ENCODE assay signal across 9 mouse cellular contexts in the genomic region with DNA sequence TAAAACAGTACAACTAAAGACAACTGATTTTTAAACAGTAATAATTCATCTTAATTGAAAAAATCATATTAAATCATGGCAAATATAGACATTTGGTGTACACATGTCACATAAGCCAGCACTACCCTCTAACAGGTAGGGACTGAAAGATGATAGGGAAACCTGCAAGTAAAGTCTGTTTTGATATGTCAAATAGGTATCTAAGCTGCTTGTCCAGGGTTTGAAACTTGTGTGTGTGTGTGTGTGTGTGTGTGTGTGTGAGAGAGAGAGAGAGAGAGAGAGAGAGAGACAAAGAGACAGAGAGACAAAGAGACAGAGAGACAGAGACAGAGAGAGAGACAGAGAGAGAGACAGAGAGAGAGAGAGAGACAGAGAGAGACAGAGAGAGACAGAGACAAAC. TPM values are rescaled to one million over a fixed set of nuclear protein-coding genes. Genes with fewer than 3 reads are reported as not detected.
A peak's percentile ranks its signal among the peaks of the same experiment; 100 is the strongest.
DNase-seq lines count a peak whose midpoint lies in the region; ATAC-seq and TF ChIP-seq lines count a peak whose summit lies in the region.
"Not testable (repeated sequence)": the region's sequence is repeated elsewhere in the genome, so short reads cannot be mapped to it uniquely, and the experiment has no call there.
"Had no signal": no experiment of that assay in that cellular context is flagged by ENCODE, and none has a peak within 500 bp of the region (broad histone marks: within the 10 kb centered on the region; RNA-seq: fewer than 3 reads in every experiment).

No protein-coding gene starts in this region.

- peak overlapping the region; percentile 60 for H3K4me3 ChIP-seq in C2C12 (ENCODE audit: insufficient read depth, poor library complexity, severe bottlenecking)
- H3K4me3 ChIP-seq in embryonic facial prominence, embryonic 11.5 days (ENCODE audit: low read depth, low read length), result peak overlapping the region; percentile 56
- H3K4me3 ChIP-seq in forebrain, embryonic 16.5 days (replicated peaks; ENCODE audit: low read length), result peak overlapping the region; percentile 65
- H3K4me3 ChIP-seq in hindbrain, embryonic 11.5 days (ENCODE audit: low read depth, low read length), result peak overlapping the region; percentile 55
- H3K4me3 ChIP-seq in kidney, embryonic 14.5 days (ENCODE audit: low read length), result peak overlapping the region; percentile 59
- H3K4me3 ChIP-seq in liver, embryonic 11.5 days (ENCODE audit: low read depth, low read length), result peak overlapping the region; percentile 69
- H3K4me3 ChIP-seq in midbrain, embryonic 10.5 days, result peak overlapping the region; percentile 69
- peak overlapping the region; percentile 59 for H3K4me3 ChIP-seq in neural tube, embryonic 15.5 days (replicated peaks)

- not testable (repeated sequence) for H3K9me3 ChIP-seq in embryonic facial prominence, embryonic 11.5 days (replicated peaks; ENCODE audit: control insufficient read depth, low read length); forebrain, embryonic 16.5 days (ENCODE audit: control insufficient read depth, low read length); hindbrain, embryonic 11.5 days (ENCODE audit: control insufficient read depth, low read length); kidney, embryonic 14.5 days (ENCODE audit: control insufficient read depth, low read length); liver, embryonic 11.5 days (ENCODE audit: control insufficient read depth, low read length); midbrain, embryonic 10.5 days (replicated peaks); neural tube, embryonic 15.5 days (replicated peaks)

- TF ChIP-seq CTCF in C2C12 (IDR thresholded peaks at IDR 0.05; ENCODE audit: control insufficient read depth, insufficient read depth, insufficient read length), result not testable (repeated sequence)

- not testable (repeated sequence) for H3K27ac ChIP-seq in embryonic facial prominence, embryonic 11.5 days (replicated peaks; ENCODE audit: low read depth, low read length); forebrain, embryonic 16.5 days (ENCODE audit: low read length); hindbrain, embryonic 11.5 days (ENCODE audit: low read depth, low read length); kidney, embryonic 14.5 days (ENCODE audit: low read depth, low read length); liver, embryonic 11.5 days (ENCODE audit: low read depth, low read length)
- peak overlapping the region; percentile 90 for H3K27ac ChIP-seq in midbrain, embryonic 10.5 days (replicated peaks)
- peak overlapping the region; percentile 61; the same call in 1 of the 2 replicates for H3K27ac ChIP-seq in neural tube, embryonic 15.5 days (replicated peaks)

- peaks cover 45% of the 10 kb centered on the region for H3K79me2 ChIP-seq in C2C12 (ENCODE audit: control insufficient read depth, insufficient read depth)

- H3ac ChIP-seq in C2C12 (ENCODE audit: control insufficient read depth, insufficient read length, low read depth), result not testable (repeated sequence)

- DNase-seq in embryonic facial prominence, embryonic 11.5 days (ENCODE audit: low spot score); liver, embryonic 11.5 days (ENCODE audit: low spot score); midbrain, embryonic 10.5 days (ENCODE audit: low spot score): not testable (repeated sequence)
- peak; percentile 2 for DNase-seq in hindbrain, embryonic 11.5 days (ENCODE audit: low spot score)

- peaks cover 13% of the 10 kb centered on the region for H3K36me3 ChIP-seq in C2C12 (ENCODE audit: control insufficient read depth, insufficient read depth)
- H3K36me3 ChIP-seq in embryonic facial prominence, embryonic 11.5 days (replicated peaks; ENCODE audit: control insufficient read depth, insufficient read depth, low read depth, low read length); forebrain, embryonic 16.5 days (ENCODE audit: control insufficient read depth, insufficient read depth); hindbrain, embryonic 11.5 days (ENCODE audit: control insufficient read depth, insufficient read depth, low read length); kidney, embryonic 14.5 days (ENCODE audit: control insufficient read depth, insufficient read depth, low read length); liver, embryonic 11.5 days (ENCODE audit: control insufficient read depth, insufficient read depth, low read length); neural tube, embryonic 15.5 days: not testable (repeated sequence)
- H3K36me3 ChIP-seq in midbrain, embryonic 10.5 days, result peaks cover 12% of the 10 kb centered on the region

- not testable (repeated sequence) for ATAC-seq in embryonic facial prominence, embryonic 11.5 days (replicated peaks; ENCODE audit: insufficient number of reproducible peaks, low FRiP score, low TSS enrichment, low read depth); kidney, embryonic 14.5 days (ENCODE audit: low FRiP score, low TSS enrichment); liver, embryonic 11.5 days (replicated peaks; ENCODE audit: low FRiP score)
- ATAC-seq in forebrain, embryonic 16.5 days, result peak; percentile 21; the same call in 1 of the 2 replicates
- peak; percentile 53; the same call in 1 of the 2 replicates for ATAC-seq in hindbrain, embryonic 11.5 days (ENCODE audit: low FRiP score)
- peak; percentile 58; the same call in 1 of the 2 replicates for ATAC-seq in neural tube, embryonic 15.5 days (ENCODE audit: low FRiP score)

- H3K9ac ChIP-seq in embryonic facial prominence, embryonic 11.5 days (replicated peaks; ENCODE audit: low read length), result peak overlapping the region; percentile 77
- peak overlapping the region; percentile 75 for H3K9ac ChIP-seq in forebrain, embryonic 16.5 days (replicated peaks; ENCODE audit: low read depth, low read length)
- peak overlapping the region; percentile 58 for H3K9ac ChIP-seq in hindbrain, embryonic 11.5 days (ENCODE audit: low read depth, low read length)
- peak overlapping the region; percentile 47; the same call in 1 of the 2 replicates for H3K9ac ChIP-seq in kidney, embryonic 14.5 days (ENCODE audit: low read depth, low read length)
- peak overlapping the region; percentile 85 for H3K9ac ChIP-seq in liver, embryonic 11.5 days (ENCODE audit: low read depth, low read length)
- peak overlapping the region; percentile 64 for H3K9ac ChIP-seq in neural tube, embryonic 15.5 days (replicated peaks)

- H3K27me3 ChIP-seq in C2C12 (ENCODE audit: control insufficient read depth, insufficient read depth, insufficient read length); embryonic facial prominence, embryonic 11.5 days (ENCODE audit: control insufficient read depth, insufficient read depth, low read length); forebrain, embryonic 16.5 days (replicated peaks; ENCODE audit: control insufficient read depth, insufficient read depth, low read length); hindbrain, embryonic 11.5 days (ENCODE audit: control insufficient read depth, insufficient read depth, low read length); kidney, embryonic 14.5 days (ENCODE audit: control insufficient read depth, insufficient read depth, low read length); liver, embryonic 11.5 days (replicated peaks; ENCODE audit: control insufficient read depth, insufficient read depth, low read length); midbrain, embryonic 10.5 days (ENCODE audit: low read depth, poor library complexity, severe bottlenecking); neural tube, embryonic 15.5 days (replicated peaks): not testable (repeated sequence)

- H3K4me2 ChIP-seq in embryonic facial prominence, embryonic 11.5 days (ENCODE audit: low read depth, low read length), result peak overlapping the region; percentile 14; the same call in 1 of the 2 replicates
- peak overlapping the region; percentile 71 for H3K4me2 ChIP-seq in forebrain, embryonic 16.5 days (ENCODE audit: low read length)
- H3K4me2 ChIP-seq in hindbrain, embryonic 11.5 days (replicated peaks; ENCODE audit: low read depth, low read length), result peak overlapping the region; percentile 45
- H3K4me2 ChIP-seq in kidney, embryonic 14.5 days (replicated peaks; ENCODE audit: low read depth, low read length), result peak overlapping the region; percentile 55
- peak overlapping the region; percentile 70 for H3K4me2 ChIP-seq in liver, embryonic 11.5 days
- H3K4me2 ChIP-seq in neural tube, embryonic 15.5 days, result peak overlapping the region; percentile 72

- peaks cover 34% of the 10 kb centered on the region for H3K79me3 ChIP-seq in C2C12 (ENCODE audit: low read depth)

- not testable (repeated sequence) for H3K4me1 ChIP-seq in embryonic facial prominence, embryonic 11.5 days (ENCODE audit: control insufficient read depth, insufficient read depth, low read length); forebrain, embryonic 16.5 days (replicated peaks; ENCODE audit: control insufficient read depth, insufficient read depth, low read length); hindbrain, embryonic 11.5 days (replicated peaks; ENCODE audit: control insufficient read depth, insufficient read depth, low read length); kidney, embryonic 14.5 days (ENCODE audit: control insufficient read depth, insufficient read depth, low read length); liver, embryonic 11.5 days (replicated peaks; ENCODE audit: control insufficient read depth, insufficient read depth, low read length); neural tube, embryonic 15.5 days
- peaks cover 19% of the 10 kb centered on the region for H3K4me1 ChIP-seq in midbrain, embryonic 10.5 days

RNA-seq across cellular contexts. Expression of a gene that starts 0.5 kb away (rescaled TPM):
- 6.1 TPM for polyA plus RNA-seq in C2C12 (2012; fragmentation: generic; extraction: Trizol)
- 54.6 and 65.5 TPM in 2 replicates for polyA plus RNA-seq in embryonic facial prominence, embryonic 11.5 days (2014; fragmentation: Nextera tagmentation; extraction: Ambion mirVana)
- 9.0 and 13.3 TPM in 2 replicates for polyA plus RNA-seq in forebrain, embryonic 16.5 days (2015; fragmentation: Nextera tagmentation; extraction: Ambion mirVana)
- polyA plus RNA-seq in hindbrain, embryonic 11.5 days (2014; fragmentation: Nextera tagmentation; extraction: Ambion mirVana), result 28.3 and 28.9 TPM in 2 replicates
- polyA plus RNA-seq in kidney, embryonic 14.5 days (2014; fragmentation: Nextera tagmentation; extraction: Ambion mirVana), result 37.7 and 50.2 TPM in 2 replicates
- polyA plus RNA-seq in liver, embryonic 11.5 days (2014; fragmentation: Nextera tagmentation; extraction: Ambion mirVana), result 27.4 and 32.8 TPM in 2 replicates
- 24.7 and 27.2 TPM in 2 replicates for polyA plus RNA-seq in midbrain, embryonic 10.5 days (2016; fragmentation: Nextera tagmentation; extraction: Ambion mirVana)
- polyA plus RNA-seq in neural tube, embryonic 15.5 days (2015; fragmentation: Nextera tagmentation; extraction: Ambion mirVana), result 3.4 and 8.8 TPM in 2 replicates
- polyA plus RNA-seq: adrenal gland, adult 2 months had no signal

Comparison
In these comparisons a context has a peak if more than half of its experiments do, and no peak if none do; other contexts are left out.
1. H3K4me2 ChIP-seq: peak in every context shown above with its lines; median percentile 72 in neural tube, embryonic 15.5 days; 71 in forebrain, embryonic 16.5 days; 70 in liver, embryonic 11.5 days; 55 in kidney, embryonic 14.5 days; 45 in hindbrain, embryonic 11.5 days; 14 in embryonic facial prominence, embryonic 11.5 days.